Mouse (Mus musculus) spleen, adult 2 months (tissue): ENCODE data around the gene Actn1.

Experiments
- CTCF ChIP-seq: fragments of 200-500 bp; IDR thresholded peaks from 2 replicates; pipeline ENCODE4 v1.5.1; 2011; ENCODE audit warnings: mild to moderate bottlenecking, inconsistent platforms; ENCODE audit not compliant: insufficient read depth, insufficient read length, insufficient replicate concordance; ENCODE audit errors: extremely low read depth
- POLR2A ChIP-seq: fragments of 200-500 bp; IDR thresholded peaks from 2 replicates; pipeline ENCODE4 v1.6.1; 2011; ENCODE audit warnings: low read depth, low read length, inconsistent platforms

DNA sequence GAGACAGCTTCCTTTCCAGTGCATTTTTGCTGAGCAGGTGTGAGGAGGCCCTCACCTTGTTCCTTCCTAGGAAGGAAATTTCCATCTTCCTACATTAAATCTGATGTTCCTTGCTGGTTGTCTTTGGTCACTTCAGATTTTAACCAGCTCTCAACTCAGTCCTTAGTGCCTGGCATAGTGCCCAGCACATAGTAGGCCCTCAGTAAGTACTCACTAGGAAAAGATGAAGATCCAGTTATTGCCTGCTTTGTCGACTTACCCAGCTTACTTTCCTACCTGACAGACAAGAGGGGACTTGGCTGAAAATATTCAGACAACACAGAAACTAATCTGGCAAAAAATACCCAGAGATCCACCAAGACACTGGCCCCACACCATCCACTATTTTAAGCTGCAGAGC, 138.7 kb downstream of the Actn1 start:
- TF ChIP-seq CTCF (no peak), POLR2A (no peak)
